Mouse (Mus musculus) 3T3-L1 (cell line): ENCODE data around the gene Rbfox2.

Experiments used
- DNase-seq: peaks from one replicate; pipeline ENCODE4 v3.0.0-alpha.2; 2015; ENCODE audit warnings: low read depth, low spot score

Gene Rbfox2

GRCm38 (mm10) chr15:77031271-77031670 lies 275.5 kb downstream of the Rbfox2 start:
- no peak for DNase-seq

- DNase-seq, result peak; percentile 98
Observed at GRCm38 (mm10) chr15:77029331-77029991, 277.3 kb downstream of the Rbfox2 start.
